Mouse (Mus musculus) G1E (cell line): ENCODE results near the gene Esr2.

Experiments used
- CTCF ChIP-seq: IDR thresholded peaks from 2 replicates; pipeline ENCODE4 v1.5.1; 2012; ENCODE audit warnings: low read depth, low read length, inconsistent platforms, mixed read lengths
- GATA1 ChIP-seq: IDR thresholded peaks from 2 replicates; pipeline ENCODE4 v1.6.1; 2012; ENCODE audit warnings: borderline replicate concordance, low read length, inconsistent platforms, mixed read lengths
- GATA2 ChIP-seq: IDR thresholded peaks from 2 replicates; pipeline ENCODE4 v1.6.1; 2012; ENCODE audit warnings: low read depth, low read length, inconsistent platforms, borderline replicate concordance
- POLR2AphosphoS5 ChIP-seq: IDR thresholded peaks from 2 replicates; pipeline ENCODE4 v1.6.1; 2012; ENCODE audit warnings: low read depth, low read length, inconsistent platforms; ENCODE audit not compliant: insufficient replicate concordance
- TAL1 ChIP-seq: conservative IDR thresholded peaks from 2 replicates; pipeline ENCODE4 v1.6.1; 2012; ENCODE audit warnings: low read depth, low read length, inconsistent platforms, mixed read lengths

- no peak for TF ChIP-seq GATA1
- no peak for TF ChIP-seq CTCF
- TF ChIP-seq POLR2AphosphoS5: no peak
- no peak for TF ChIP-seq TAL1
- TF ChIP-seq GATA2: no peak
Measured at GRCm38 (mm10) chr12:76181471-76181870, 4.4 kb upstream of the Esr2 start.
